Mouse (Mus musculus) forebrain, postnatal 0 days (tissue): ENCODE measurements around the gene Cep170b. TPM values are rescaled to one million over a fixed set of nuclear protein-coding genes. Genes with fewer than 3 reads are reported as not detected.

Experiments used
- ATAC-seq: fragments of 200-750 bp; cut with Nextera tagmentation; 2 replicates; pipeline ENCODE4 v1.8.0; 2017; ENCODE audit warnings: mild to moderate bottlenecking, moderate library complexity
- DNase-seq: peaks from one replicate; pipeline ENCODE4 v3.0.0-alpha.2; 2015
- H3K27ac ChIP-seq: fragments of 300-500 bp; sonication (generic); 2 replicates; pipeline ENCODE4 v1.5.1; 2014; ENCODE audit warnings: low read depth, mild to moderate bottlenecking, antibody characterized with exemption, low read length, moderate library complexity, mixed read lengths
- H3K27me3 ChIP-seq: fragments of 300-500 bp; sonication (generic); 2 replicates; pipeline ENCODE4 v1.6.1; 2014; ENCODE audit warnings: mild to moderate bottlenecking, low read length, mixed read lengths; ENCODE audit not compliant: insufficient read depth
- H3K36me3 ChIP-seq: fragments of 300-500 bp; sonication (generic); 2 replicates; pipeline ENCODE4 v1.6.1; 2014; ENCODE audit warnings: mild to moderate bottlenecking, moderate library complexity; ENCODE audit not compliant: insufficient read depth
- H3K4me1 ChIP-seq: fragments of 300-500 bp; sonication (generic); 2 replicates; pipeline ENCODE4 v1.6.1; 2014; ENCODE audit warnings: antibody characterized with exemption; ENCODE audit not compliant: insufficient read depth
- H3K4me2 ChIP-seq: fragments of 300-500 bp; sonication (generic); 2 replicates; pipeline ENCODE4 v1.6.1; 2014; ENCODE audit warnings: low read depth, mild to moderate bottlenecking, moderate library complexity
- H3K4me3 ChIP-seq: fragments of 300-500 bp; sonication (generic); 2 replicates; pipeline ENCODE4 v1.5.1; 2014; ENCODE audit warnings: low read depth, low read length, mixed read lengths
- H3K9ac ChIP-seq: fragments of 300-500 bp; sonication (generic); 2 replicates; pipeline ENCODE4 v1.6.1; 2014; ENCODE audit warnings: mild to moderate bottlenecking
- H3K9me3 ChIP-seq: fragments of 300-500 bp; sonication (generic); 2 replicates; pipeline ENCODE4 v1.6.1; 2016; ENCODE audit warnings: low read length
- CTCF ChIP-seq: sonication (generic); IDR thresholded peaks from 2 replicates; pipeline ENCODE4 v1.5.1; 2016; ENCODE audit warnings: antibody characterized with exemption, control low read depth, low read depth
- WGBS: fragments of 180-500 bp; shearing (Covaris S2); extraction: QIAGEN DNeasy Blood & Tissue Kit; methylation state at CpG from one replicate; pipeline ENCODE4 v1.1.7; 2014; 5-methylcytosine and 5-hydroxymethylcytosine counted together
- microRNA-seq, 2 experiments: library from miRNA; unstranded; fragments of <30 nt; microRNA quantifications; one replicate each; pipeline ENCODE4; 2016
- polyA plus RNA-seq: library from polyadenylated mRNA; unstranded; fragments of >200 nt; fragmentation: Nextera tagmentation; extraction: Ambion mirVana; gene quantifications from 2 replicates; pipeline ENCODE4 v1.2.1, GENCODE M21; 2015
- total RNA-seq: library from RNA; depleted of rRNA; stranded (reverse); fragments of >200 nt; gene quantifications from 2 replicates; pipeline ENCODE4 v1.2.3, GENCODE M21; 2014; rRNA removed

The Cep170b gene
- total and polyA plus RNA-seq, 2 experiments from 2014 or later = 31.6 to 86.7 TPM

DNA sequence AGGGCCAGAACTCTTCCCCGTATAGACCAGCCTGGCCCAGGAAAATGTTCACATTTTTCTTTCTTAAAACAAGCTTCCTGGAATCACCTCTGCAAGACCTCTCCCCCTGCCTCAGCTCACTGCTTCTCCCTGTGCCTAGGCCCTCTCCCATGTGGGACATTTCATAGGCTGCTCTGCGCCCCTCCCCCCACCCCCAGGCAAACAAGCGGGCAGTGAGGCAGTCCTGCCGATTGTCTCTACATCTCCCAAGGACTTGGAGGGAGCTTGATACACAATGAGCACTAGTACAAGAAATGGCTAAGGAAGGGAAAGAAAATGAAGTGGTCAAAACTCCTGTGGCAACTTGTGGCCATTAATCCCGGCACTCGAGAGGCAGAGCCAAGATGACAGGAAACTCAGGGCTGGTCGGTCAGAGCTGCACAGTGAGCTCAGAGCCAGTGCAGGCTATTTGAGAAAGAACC lies 74.1 kb downstream of the Cep170b start:
- Histone ChIP-seq H3K27ac (no peak overlapping the region), H3K36me3 (no peaks in the 10 kb centered on the region), H3K9ac (no peak overlapping the region), H3K4me1 (peaks cover 4% of the 10 kb centered on the region; the same call in 1 of the 2 replicates), H3K27me3 (no peaks in the 10 kb centered on the region), H3K4me2 (no peak overlapping the region), H3K9me3 (no peaks in the 10 kb centered on the region), H3K4me3 (no peak overlapping the region)
- TF ChIP-seq CTCF = no peak
- ATAC-seq (no peak), DNase-seq (no peak)
- WGBS = 30% methylated on average over 7 of the region's 7 CpGs

DNA sequence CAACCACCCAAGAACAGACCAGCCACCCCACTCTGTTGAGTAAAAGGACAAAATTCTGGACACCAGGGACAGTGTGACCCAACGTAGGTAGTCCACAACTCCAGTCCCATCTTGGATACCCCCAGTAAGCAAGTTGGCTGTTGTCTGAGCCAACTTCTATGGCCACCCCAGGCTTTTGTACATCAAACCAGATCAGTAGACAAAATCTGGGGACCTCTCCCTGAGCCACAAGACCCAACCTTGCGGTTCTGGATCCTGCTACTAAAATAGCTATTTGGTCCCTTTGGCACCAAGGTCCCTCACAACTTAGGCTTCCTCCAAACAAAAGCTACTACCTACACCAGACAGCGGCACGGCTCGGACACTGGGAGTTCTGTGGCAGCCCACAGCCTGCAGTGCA lies 74.7 kb downstream of the Cep170b start:
- ATAC-seq = no peak
- peaks cover 4% of the 10 kb centered on the region; the same call in 1 of the 2 replicates for H3K4me1 ChIP-seq
- H3K36me3 ChIP-seq = no peaks in the 10 kb centered on the region
- no peaks in the 10 kb centered on the region for H3K9me3 ChIP-seq
- no peak overlapping the region for H3K27ac ChIP-seq
- H3K27me3 ChIP-seq = no peaks in the 10 kb centered on the region; the same call in 1 of the 2 replicates
- no peak for DNase-seq
- H3K4me3 ChIP-seq = no peak overlapping the region
- WGBS = 83% methylated on average over 5 of the region's 5 CpGs
- no peak for TF ChIP-seq CTCF
- no peak overlapping the region for H3K9ac ChIP-seq
- H3K4me2 ChIP-seq = no peak overlapping the region

DNA sequence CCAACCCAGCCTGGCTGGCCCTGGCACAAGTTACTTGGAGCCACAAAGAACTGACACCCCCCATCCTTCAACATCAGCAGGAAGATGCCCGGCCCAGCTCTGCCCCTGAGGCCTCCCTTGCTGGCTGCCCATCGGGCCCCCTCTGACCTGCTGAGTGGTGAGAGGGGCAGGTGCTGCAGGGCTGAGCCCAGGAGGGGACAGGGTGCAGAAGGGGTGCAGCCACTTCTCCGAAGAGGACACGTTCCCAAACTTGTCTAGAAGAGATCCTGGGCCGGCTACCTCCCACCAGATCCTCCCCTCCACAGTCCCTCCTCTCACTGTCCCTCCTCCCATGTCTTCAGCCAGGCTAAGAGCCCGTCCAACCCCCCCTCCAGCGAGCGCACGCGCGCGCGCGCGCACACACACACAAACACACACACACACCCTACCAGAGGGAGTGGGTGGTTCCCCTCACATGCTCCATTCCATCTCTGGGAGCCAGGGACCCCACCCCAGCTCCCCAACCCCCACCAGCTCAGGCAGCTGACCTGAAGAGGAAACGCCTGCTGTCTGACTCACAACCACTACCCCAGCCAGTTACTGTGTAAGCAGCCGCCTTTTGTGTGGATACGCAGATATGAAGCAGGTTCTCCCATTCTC lies 75.3 kb downstream of the Cep170b start:
- H3K4me1 ChIP-seq = peaks cover 4% of the 10 kb centered on the region; the same call in 1 of the 2 replicates
- no peak overlapping the region for H3K9ac ChIP-seq
- no peak for TF ChIP-seq CTCF
- no peaks in the 10 kb centered on the region for H3K36me3 ChIP-seq
- no peak overlapping the region for H3K4me3 ChIP-seq
- H3K9me3 ChIP-seq = no peaks in the 10 kb centered on the region
- no peak for DNase-seq
- H3K27me3 ChIP-seq = no peaks in the 10 kb centered on the region; the same call in 1 of the 2 replicates
- 70% methylated on average over 18 of the region's 18 CpGs for WGBS
- no peak overlapping the region for H3K4me2 ChIP-seq
- H3K27ac ChIP-seq = no peak overlapping the region
- ATAC-seq = no peak

Small RNA genes lying within 50 kb of the gene (microRNA-seq; reads per million reads assigned to microRNA genes)
- gene Mir6940 = 1.8 to 3.5 reads per million in 2 experiments

Other genes starting within 250 kb of the Cep170b start
- 0.10 TPM in 1 of 2 replicates, not detected in the other for gene A530016L24Rik, start 231.0 kb upstream of the Cep170b start, total RNA-seq
- not detected in 2 replicates for gene A530016L24Rik, start 231.0 kb upstream of the Cep170b start, polyA plus RNA-seq
- 96.1 and 119 TPM in 2 replicates for gene Tmem179, start 203.7 kb upstream of the Cep170b start, total RNA-seq
- gene Tmem179, start 203.7 kb upstream of the Cep170b start, polyA plus RNA-seq = 84.0 and 112 TPM in 2 replicates
- 9.8 and 10.8 TPM in 2 replicates for gene Inf2, start 131.7 kb upstream of the Cep170b start, total RNA-seq
- 1.1 and 1.2 TPM in 2 replicates for gene Inf2, start 131.7 kb upstream of the Cep170b start, polyA plus RNA-seq
- 1.8 and 2.2 TPM in 2 replicates for gene Adssl1, start 100.4 kb upstream of the Cep170b start, total RNA-seq
- 3.4 and 4.7 TPM in 2 replicates for gene Adssl1, start 100.4 kb upstream of the Cep170b start, polyA plus RNA-seq
- gene Siva1, start 75.8 kb upstream of the Cep170b start, total RNA-seq = 28.0 and 31.4 TPM in 2 replicates
- gene Siva1, start 75.8 kb upstream of the Cep170b start, polyA plus RNA-seq = 50.5 and 61.5 TPM in 2 replicates
- gene Akt1, start 45.6 kb upstream of the Cep170b start, total RNA-seq = 213 and 215 TPM in 2 replicates
- 117 TPM in 2 replicates for gene Akt1, start 45.6 kb upstream of the Cep170b start, polyA plus RNA-seq
- 1.0 and 3.5 TPM in 2 replicates for gene Zbtb42, start 41.6 kb upstream of the Cep170b start, total RNA-seq
- gene Zbtb42, start 41.6 kb upstream of the Cep170b start, polyA plus RNA-seq = 0.77 and 1.2 TPM in 2 replicates
- gene Pld4, start 40.2 kb downstream of the Cep170b start, total RNA-seq = 6.2 and 7.3 TPM in 2 replicates
- 8.0 and 8.1 TPM in 2 replicates for gene Pld4, start 40.2 kb downstream of the Cep170b start, polyA plus RNA-seq
- gene Ahnak2, start 82.2 kb downstream of the Cep170b start, total RNA-seq = 2.5 and 3.0 TPM in 2 replicates
- 0.88 and 1.3 TPM in 2 replicates for gene Ahnak2, start 82.2 kb downstream of the Cep170b start, polyA plus RNA-seq
- 17.6 and 19.5 TPM in 2 replicates for gene Clba1, start 88.5 kb downstream of the Cep170b start, total RNA-seq
- 23.5 and 26.1 TPM in 2 replicates for gene Clba1, start 88.5 kb downstream of the Cep170b start, polyA plus RNA-seq
- 28.8 and 31.3 TPM in 2 replicates for gene Cdca4, start 109.0 kb downstream of the Cep170b start, total RNA-seq
- 29.7 and 33.0 TPM in 2 replicates for gene Cdca4, start 109.0 kb downstream of the Cep170b start, polyA plus RNA-seq
- 0.10 TPM in 1 of 2 replicates, not detected in the other for gene Gpr132, start 147.8 kb downstream of the Cep170b start, total RNA-seq
- gene Gpr132, start 147.8 kb downstream of the Cep170b start, polyA plus RNA-seq = not detected in 2 replicates
- gene Jag2, start 209.3 kb downstream of the Cep170b start, total RNA-seq = 66.9 and 69.4 TPM in 2 replicates
- 5.5 and 7.9 TPM in 2 replicates for gene Jag2, start 209.3 kb downstream of the Cep170b start, polyA plus RNA-seq
- gene Nudt14, start 221.7 kb downstream of the Cep170b start, total RNA-seq = 22.2 and 31.5 TPM in 2 replicates
- gene Nudt14, start 221.7 kb downstream of the Cep170b start, polyA plus RNA-seq = 55.5 and 60.4 TPM in 2 replicates